Mouse (Mus musculus) bone marrow macrophage, adult 2 months (primary cell): ENCODE data around the gene Pcnx2.

ENCODE experiments used
- CTCF ChIP-seq: IDR thresholded peaks from 2 replicates; pipeline ENCODE4 v1.5.1; 2012; ENCODE audit warnings: low read depth, mild to moderate bottlenecking, low read length, moderate library complexity
- POLR2A ChIP-seq: IDR thresholded peaks from 2 replicates; pipeline ENCODE4 v1.6.1; 2012; ENCODE audit warnings: mild to moderate bottlenecking, low read depth, low read length, borderline replicate concordance

GRCm38 (mm10) chr8:125723437-125723836, 174.7 kb downstream of the Pcnx2 start:
- no peak for TF ChIP-seq POLR2A
- no peak for TF ChIP-seq CTCF
